ENCODE assay signal across 28 mouse cellular contexts in genomic region chr3:123291670-123292069, GRCm38 (mm10). TPM values are rescaled to one million over a fixed set of nuclear protein-coding genes. Genes with fewer than 3 reads are reported as not detected.
DNase-seq lines count a peak whose midpoint lies in the region; ATAC-seq and TF ChIP-seq lines count a peak whose summit lies in the region.
"Had no signal": no experiment of that assay in that cellular context is flagged by ENCODE, and none has a peak within 500 bp of the region (broad histone marks: within the 10 kb centered on the region; RNA-seq: fewer than 3 reads in every experiment).

No protein-coding gene starts in this region.

- H3K9ac ChIP-seq in intestine, embryonic 16.5 days (ENCODE audit: low read depth, low read length), result no peak overlapping the region
- H3K9ac ChIP-seq in intestine, embryonic 15.5 days, result no peak overlapping the region
- no peak overlapping the region for H3K9ac ChIP-seq in hindbrain, embryonic 13.5 days
- H3K9ac ChIP-seq: embryonic facial prominence, embryonic 13.5 days; forebrain, embryonic 12.5 days; forebrain, embryonic 15.5 days; heart, embryonic 12.5 days; heart, embryonic 15.5 days; hindbrain, embryonic 14.5 days had no signal

- DNase-seq in adrenal gland, adult (ENCODE audit: inconsistent age in 2 of 2, low spot score in 1 of 2), result peak; percentile 30 to 72
- DNase-seq in adrenal gland, postnatal 4 days (ENCODE audit: low spot score in 2 of 2), result no peak
- DNase-seq: cerebellum, adult 11-12 months; cerebellum, adult 8-10 months; cerebellum, postnatal 10 days; cerebellum, postnatal 36 days; embryo, embryonic 11 days; gastrocnemius, postnatal 25 days; heart, adult 18-20 months; heart, postnatal 10 days; heart, postnatal 36 days; kidney, adult 18-20 months had no signal

- 0 out of 2 replicates have a peak overlapping the region, but pooled peaks have one; percentile 2 for H3K27ac ChIP-seq in intestine, embryonic 16.5 days (ENCODE audit: low read length)
- H3K27ac ChIP-seq in intestine, embryonic 15.5 days, result no peak overlapping the region
- H3K27ac ChIP-seq in small intestine, adult 2 months (ENCODE audit: insufficient read depth, low read depth, low read length), result peak overlapping the region; percentile 68; the same call in 1 of the 2 replicates
- no peak overlapping the region for H3K27ac ChIP-seq in hindbrain, embryonic 13.5 days
- H3K27ac ChIP-seq: embryonic facial prominence, embryonic 10.5 days; embryonic facial prominence, embryonic 13.5 days; forebrain, embryonic 12.5 days; forebrain, embryonic 15.5 days; heart, embryonic 15.5 days; hindbrain, embryonic 10.5 days; hindbrain, embryonic 14.5 days; hindbrain, postnatal 0 days had no signal

- H3K4me3 ChIP-seq in intestine, embryonic 16.5 days (ENCODE audit: low read length), result no peak overlapping the region
- no peak overlapping the region for H3K4me3 ChIP-seq in intestine, embryonic 15.5 days (replicated peaks)
- H3K4me3 ChIP-seq in small intestine, adult 2 months (ENCODE audit: low read depth, low read length), result no peak overlapping the region
- no peak overlapping the region for H3K4me3 ChIP-seq in hindbrain, embryonic 13.5 days
- H3K4me3 ChIP-seq: embryonic facial prominence, embryonic 10.5 days; embryonic facial prominence, embryonic 13.5 days; erythroblast, embryonic 14.5 days; forebrain, embryonic 12.5 days; forebrain, embryonic 15.5 days; heart, embryonic 12.5 days; heart, embryonic 15.5 days; hindbrain, embryonic 10.5 days had no signal

- peaks cover 5% of the 10 kb centered on the region; the same call in 1 of the 2 replicates for H3K4me1 ChIP-seq in intestine, embryonic 16.5 days (ENCODE audit: control insufficient read depth, insufficient read depth, low read length)
- peaks cover 2% of the 10 kb centered on the region; the same call in 1 of the 2 replicates for H3K4me1 ChIP-seq in intestine, embryonic 15.5 days (replicated peaks)
- H3K4me1 ChIP-seq in small intestine, adult 2 months (ENCODE audit: control insufficient read depth, insufficient read depth, insufficient read length, low read length), result peaks cover 12% of the 10 kb centered on the region
- no peaks in the 10 kb centered on the region for H3K4me1 ChIP-seq in hindbrain, embryonic 13.5 days (replicated peaks)
- H3K4me1 ChIP-seq: forebrain, embryonic 12.5 days had no signal

- no peak for TF ChIP-seq POLR2A in small intestine, adult 2 months (IDR thresholded peaks at IDR 0.05; ENCODE audit: low read depth, low read length)

- peaks cover 25% of the 10 kb centered on the region for H3K36me3 ChIP-seq in intestine, embryonic 16.5 days (ENCODE audit: control insufficient read depth, insufficient read depth, low read length)
- peaks cover 27% of the 10 kb centered on the region for H3K36me3 ChIP-seq in intestine, embryonic 15.5 days
- H3K36me3 ChIP-seq in small intestine, adult 2 months (ENCODE audit: control insufficient read depth, insufficient read depth, low read length), result peaks cover 48% of the 10 kb centered on the region
- H3K36me3 ChIP-seq in hindbrain, embryonic 13.5 days, result no peaks in the 10 kb centered on the region
- H3K36me3 ChIP-seq: forebrain, embryonic 12.5 days; forebrain, embryonic 15.5 days had no signal

- H3K4me2 ChIP-seq in intestine, embryonic 16.5 days (ENCODE audit: low read depth, low read length), result no peak overlapping the region
- no peak overlapping the region for H3K4me2 ChIP-seq in intestine, embryonic 15.5 days (replicated peaks)
- H3K4me2 ChIP-seq in hindbrain, embryonic 13.5 days, result no peak overlapping the region
- H3K4me2 ChIP-seq: embryonic facial prominence, embryonic 13.5 days; forebrain, embryonic 12.5 days; forebrain, embryonic 15.5 days; heart, embryonic 12.5 days; heart, embryonic 15.5 days; hindbrain, embryonic 14.5 days had no signal

- no peak for TF ChIP-seq CTCF in small intestine, adult 2 months (IDR thresholded peaks at IDR 0.05; ENCODE audit: extremely low read depth, insufficient read length, insufficient replicate concordance, low read depth, low read length)

- ATAC-seq in intestine, embryonic 16.5 days, result no peak
- no peak for ATAC-seq in intestine, embryonic 15.5 days
- no peak for ATAC-seq in hindbrain, embryonic 13.5 days (ENCODE audit: low FRiP score)
- ATAC-seq: activated CD4-positive, CD25-positive, alpha-beta regulatory T cell, adult 4 months; forebrain, embryonic 15.5 days; hindbrain, postnatal 0 days; inflammation-experienced regulatory T-cells, adult 6 months had no signal

- no peaks in the 10 kb centered on the region for H3K27me3 ChIP-seq in intestine, embryonic 16.5 days (replicated peaks; ENCODE audit: control insufficient read depth, insufficient read depth, low read length)
- no peaks in the 10 kb centered on the region for H3K27me3 ChIP-seq in intestine, embryonic 15.5 days (replicated peaks)
- H3K27me3 ChIP-seq in small intestine, adult 2 months (ENCODE audit: control insufficient read depth, insufficient read depth, low read length), result no peaks in the 10 kb centered on the region
- no peaks in the 10 kb centered on the region for H3K27me3 ChIP-seq in hindbrain, embryonic 13.5 days
- H3K27me3 ChIP-seq: embryonic facial prominence, embryonic 13.5 days; forebrain, embryonic 12.5 days; forebrain, embryonic 15.5 days; heart, embryonic 12.5 days; heart, embryonic 15.5 days had no signal

- no peaks in the 10 kb centered on the region for H3K9me3 ChIP-seq in intestine, embryonic 16.5 days (ENCODE audit: control insufficient read depth, low read length)
- no peaks in the 10 kb centered on the region for H3K9me3 ChIP-seq in intestine, embryonic 15.5 days
- no peaks in the 10 kb centered on the region for H3K9me3 ChIP-seq in hindbrain, embryonic 13.5 days
- H3K9me3 ChIP-seq: embryonic facial prominence, embryonic 10.5 days; embryonic facial prominence, embryonic 13.5 days; forebrain, embryonic 12.5 days; forebrain, embryonic 15.5 days; heart, embryonic 12.5 days; heart, embryonic 15.5 days; hindbrain, embryonic 10.5 days had no signal

RNA-seq across cellular contexts. Expression of gene Sec24d, which starts 24.4 kb away (rescaled TPM):
- 10 to 100 TPM; 95.2 to 97.8 TPM for total RNA-seq in adrenal gland, postnatal 4 days (2021)
- 91.2 and 109 TPM in 2 replicates for polyA plus RNA-seq in intestine, embryonic 16.5 days (2015; fragmentation: Nextera tagmentation; extraction: Ambion mirVana)
- polyA plus RNA-seq in intestine, embryonic 15.5 days (2015; fragmentation: Nextera tagmentation; extraction: Ambion mirVana), result 87.8 and 95.9 TPM in 2 replicates
- 129 and 227 TPM in 2 replicates for polyA plus RNA-seq in small intestine, adult 2 months (2012; rRNA removed)
- polyA plus RNA-seq in hindbrain, embryonic 13.5 days (2015; fragmentation: Nextera tagmentation; extraction: Ambion mirVana), result 14.3 and 14.5 TPM in 2 replicates

RNA-seq across cellular contexts. Expression of gene Synpo2, which starts 55.7 kb away (rescaled TPM):
- 1 to 10 TPM; 9.0 to 9.9 TPM for total RNA-seq in adrenal gland, postnatal 4 days (2021)
- polyA plus RNA-seq in intestine, embryonic 16.5 days (2015; fragmentation: Nextera tagmentation; extraction: Ambion mirVana), result 27.8 and 29.5 TPM in 2 replicates
- polyA plus RNA-seq in intestine, embryonic 15.5 days (2015; fragmentation: Nextera tagmentation; extraction: Ambion mirVana), result 31.2 and 36.8 TPM in 2 replicates
- 7.6 and 7.9 TPM in 2 replicates for polyA plus RNA-seq in small intestine, adult 2 months (2012; rRNA removed)
- polyA plus RNA-seq in hindbrain, embryonic 13.5 days (2015; fragmentation: Nextera tagmentation; extraction: Ambion mirVana), result 1.3 and 1.4 TPM in 2 replicates
- polyA plus RNA-seq: erythroblast, embryonic 14.5 days; inflammation-experienced regulatory T-cells, adult 6 months had no signal

Comparison
In these comparisons a context has a peak if more than half of its experiments do, and no peak if none do; other contexts are left out.
1. DNase-seq: peak in adrenal gland, adult (2 of 2); none in adrenal gland, postnatal 4 days (0 of 2).
2. H3K27ac ChIP-seq: peak in intestine, embryonic 16.5 days (single experiment) and small intestine, adult 2 months (single experiment); none in intestine, embryonic 15.5 days (single experiment) and hindbrain, embryonic 13.5 days (single experiment).